Mouse (Mus musculus): ENCODE measurements around the gene Nbeal1.

The Nbeal1 gene

DNA sequence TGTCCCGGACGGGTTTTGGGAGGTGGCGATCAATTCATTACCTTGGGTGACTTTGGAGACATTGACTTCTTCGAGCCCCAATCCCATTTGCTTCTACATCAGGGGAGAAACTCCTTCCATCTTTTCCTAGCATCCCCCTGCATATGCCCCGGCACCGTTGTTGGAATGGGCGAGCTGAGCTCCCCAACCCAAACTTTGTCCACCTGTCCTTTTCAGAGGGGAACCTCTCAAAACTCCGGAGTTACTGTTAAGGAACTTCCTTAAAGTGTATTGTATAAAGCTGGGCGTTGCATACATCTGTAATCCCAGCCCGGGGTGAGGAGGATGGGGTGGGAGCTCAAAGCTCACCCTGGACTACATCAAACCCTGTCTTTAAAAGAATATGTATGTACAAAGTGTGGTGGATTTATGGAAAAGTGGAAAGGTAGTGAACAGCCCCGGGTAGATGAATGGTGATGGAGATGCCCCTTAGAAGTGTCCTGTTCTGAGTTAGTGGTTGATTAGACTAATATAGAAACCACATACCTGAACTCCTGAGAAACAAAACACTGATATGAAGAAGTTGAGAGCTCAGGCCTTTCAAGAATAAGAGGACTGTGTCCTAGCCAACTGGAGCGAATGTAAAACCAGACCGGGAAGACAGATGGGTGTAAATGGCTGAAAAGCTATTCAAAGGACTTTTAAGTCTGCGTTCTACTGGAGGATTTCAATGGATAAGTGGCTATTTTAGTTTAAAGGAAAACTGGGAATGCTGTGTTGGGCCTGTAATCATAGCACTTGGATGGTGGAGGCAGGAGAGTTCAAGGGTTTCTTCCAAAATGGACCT lies 163.4 kb downstream of the Nbeal1 start:
- CTCF ChIA-PET: interaction anchor here (0.6 kb wide), 1 partner anchor 303 kb away, joined by 3 read pairs; no protein-coding TSS in a partner anchor

DNA sequence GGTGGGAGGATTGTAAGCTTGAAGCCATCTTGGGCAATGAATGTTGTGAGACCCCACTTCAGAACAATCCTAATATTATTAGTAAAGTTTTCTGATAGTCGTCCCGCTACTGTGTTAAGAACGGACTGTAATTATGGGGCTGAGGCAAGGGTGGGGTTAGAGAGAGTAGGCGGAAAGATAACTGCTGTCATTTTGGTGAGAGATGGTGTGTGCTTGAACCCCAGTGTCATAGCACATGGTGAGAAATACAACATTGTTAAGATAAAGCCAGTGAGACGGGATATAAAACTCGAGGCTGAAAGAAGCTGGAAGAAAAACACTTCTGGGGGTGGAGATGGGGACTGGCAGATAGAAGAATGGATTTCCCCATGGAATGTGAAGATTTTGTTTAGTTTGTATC lies 164.3 kb downstream of the Nbeal1 start:
- CTCF ChIA-PET: no interaction called here

DNA sequence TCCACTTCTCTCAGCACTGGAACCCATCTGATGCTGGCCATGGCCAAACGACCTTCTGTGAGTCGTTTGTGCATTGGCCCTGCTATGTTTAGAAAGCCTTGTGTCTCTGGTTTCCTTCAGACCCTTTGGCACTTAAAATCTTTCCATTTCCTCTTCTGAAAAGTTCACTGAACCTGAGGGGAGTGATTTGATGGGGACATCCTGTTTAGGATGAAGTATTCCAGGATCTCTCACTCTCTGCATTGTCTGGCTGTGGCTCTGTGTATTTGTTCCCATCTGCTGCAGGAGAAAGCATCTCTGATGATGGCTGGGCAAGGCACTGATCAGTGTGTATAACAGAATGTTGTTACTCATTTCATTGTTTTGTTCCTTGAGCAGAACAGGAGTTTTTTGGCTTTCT lies 165.3 kb downstream of the Nbeal1 start:
- CTCF ChIA-PET: no interaction called here

DNA sequence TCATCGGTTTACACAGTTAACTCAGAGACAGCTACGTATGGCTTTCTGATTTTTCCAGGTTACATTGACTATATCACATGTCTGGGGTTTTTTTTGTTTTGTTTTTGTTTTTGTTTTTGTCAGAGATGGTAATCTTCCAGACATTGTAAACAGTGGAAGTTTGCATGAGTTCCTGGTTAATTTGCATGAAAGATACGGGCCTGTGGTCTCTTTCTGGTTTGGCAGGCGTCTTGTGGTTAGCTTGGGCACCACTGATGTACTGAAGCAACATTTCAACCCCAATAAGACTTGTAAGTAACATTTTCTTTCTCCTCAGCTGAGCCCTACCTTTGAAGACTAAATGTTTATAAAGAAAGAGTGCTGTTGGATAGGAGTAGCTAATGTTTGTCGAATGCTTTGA lies 172.4 kb downstream of the Nbeal1 start:
- CTCF ChIA-PET: no interaction called here

DNA sequence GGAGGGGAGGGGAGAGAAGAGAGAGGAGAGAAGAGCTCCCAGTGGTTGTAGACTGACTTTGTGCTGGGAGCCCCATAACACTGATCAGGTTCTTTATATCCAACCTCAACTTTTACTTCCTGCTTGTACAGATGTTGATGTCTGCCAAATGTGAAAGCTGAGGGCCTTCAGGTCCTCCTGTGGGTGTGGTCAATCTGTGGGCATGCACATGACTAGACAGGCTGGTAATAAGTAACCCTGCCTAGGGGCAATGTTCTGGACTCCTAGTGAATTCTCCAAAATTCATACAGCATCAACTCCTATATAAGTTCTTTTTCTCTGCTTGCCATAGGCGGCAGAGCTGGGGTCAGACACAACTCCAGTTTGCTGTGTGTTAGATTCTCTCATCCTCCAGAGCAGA lies 181.2 kb downstream of the Nbeal1 start:
- CTCF ChIA-PET: no interaction called here

DNA sequence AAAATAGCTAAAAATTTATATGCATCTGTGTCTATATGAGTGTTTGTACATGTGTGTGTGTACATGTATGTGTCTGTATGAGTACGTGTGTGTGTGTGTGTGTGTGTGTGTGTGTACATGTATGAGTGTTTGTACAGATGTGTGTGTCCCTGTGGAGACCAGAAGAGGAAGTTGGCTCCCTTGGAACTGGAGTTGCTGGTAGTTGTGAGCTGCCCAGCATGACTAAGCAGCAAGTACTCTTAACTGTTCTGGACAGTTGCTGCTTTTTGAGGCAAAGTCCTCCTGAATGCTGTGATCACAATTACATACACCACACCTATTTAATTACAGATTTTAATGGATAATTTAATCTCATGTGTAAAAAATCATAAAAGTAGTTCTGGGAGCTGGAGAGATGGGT lies 196.2 kb downstream of the Nbeal1 start:
- CTCF ChIA-PET: no interaction called here

DNA sequence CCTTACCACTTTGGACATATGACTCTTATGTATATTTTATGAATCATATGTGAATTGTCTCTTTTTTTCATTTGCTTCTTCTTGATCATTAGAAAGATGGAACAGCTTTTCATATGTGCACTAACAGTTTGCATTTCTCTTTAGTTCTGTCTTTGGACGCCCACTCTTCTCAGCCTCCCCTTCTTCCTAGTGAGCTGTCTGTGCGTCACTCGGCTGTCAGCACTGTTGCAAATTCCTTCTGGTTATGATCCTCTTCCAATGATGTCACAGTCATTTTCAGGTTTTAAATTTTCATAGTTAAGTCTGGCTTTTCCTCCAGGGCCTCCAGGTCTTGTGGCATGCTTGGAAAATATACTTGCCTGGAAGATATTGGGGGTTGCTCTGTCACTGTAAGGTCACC lies 201.5 kb downstream of the Nbeal1 start:
- CTCF ChIA-PET: no interaction called here
